Mouse (Mus musculus) bone marrow macrophage, adult 2 months (primary cell): Measurements from ENCODE around the gene Ablim1.
A peak's percentile ranks its signal among the peaks of the same experiment; 100 is the strongest.

Experiments used
- CTCF ChIP-seq: IDR thresholded peaks from 2 replicates; pipeline ENCODE4 v1.5.1; 2012; ENCODE audit warnings: low read depth, mild to moderate bottlenecking, low read length, moderate library complexity
- POLR2A ChIP-seq: IDR thresholded peaks from 2 replicates; pipeline ENCODE4 v1.6.1; 2012; ENCODE audit warnings: mild to moderate bottlenecking, low read depth, low read length, borderline replicate concordance

DNA sequence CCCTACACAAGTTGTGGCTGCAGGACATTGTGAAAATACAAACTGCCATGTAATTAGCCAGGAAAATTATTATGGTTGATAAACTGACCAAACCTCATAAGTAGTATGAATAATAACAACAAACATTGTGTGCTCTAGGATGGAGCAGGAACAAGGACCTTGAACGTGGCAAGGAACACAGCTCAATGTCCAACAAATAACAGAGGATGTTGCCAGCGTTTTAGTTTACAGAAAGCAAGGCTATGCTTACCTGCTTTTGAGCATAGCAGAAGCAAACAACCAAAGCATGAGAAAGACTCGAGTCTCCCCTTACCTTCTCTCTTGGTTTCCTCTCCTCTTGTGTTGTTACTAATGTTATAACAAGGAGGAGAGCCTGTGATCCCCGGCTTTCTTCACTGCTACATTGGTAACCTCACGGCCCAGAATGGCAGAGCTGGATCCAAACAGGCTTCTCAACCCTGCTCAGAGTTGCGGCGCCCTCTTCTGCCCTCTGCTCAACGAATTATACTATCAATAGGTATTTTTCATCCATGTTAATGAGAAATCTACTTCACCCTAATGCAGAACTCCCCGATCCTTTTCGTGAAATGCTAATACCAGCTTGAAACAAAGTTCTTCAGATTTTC lies 45.1 kb upstream of the Ablim1 start:
- TF ChIP-seq CTCF (0 out of 2 replicates have a peak, but pooled peaks have one; percentile 19), POLR2A (no peak)
